Mouse (Mus musculus): Measurements from ENCODE around the gene Cdh23.

Cdh23 gene

GRCm38 (mm10) chr10:60626086-60626485 is 70.2 kb downstream of the Cdh23 start:
- no peak for DNase-seq

GRCm38 (mm10) chr10:60625511-60625910 is 70.8 kb downstream of the Cdh23 start:
- DNase-seq: no peak

DNA sequence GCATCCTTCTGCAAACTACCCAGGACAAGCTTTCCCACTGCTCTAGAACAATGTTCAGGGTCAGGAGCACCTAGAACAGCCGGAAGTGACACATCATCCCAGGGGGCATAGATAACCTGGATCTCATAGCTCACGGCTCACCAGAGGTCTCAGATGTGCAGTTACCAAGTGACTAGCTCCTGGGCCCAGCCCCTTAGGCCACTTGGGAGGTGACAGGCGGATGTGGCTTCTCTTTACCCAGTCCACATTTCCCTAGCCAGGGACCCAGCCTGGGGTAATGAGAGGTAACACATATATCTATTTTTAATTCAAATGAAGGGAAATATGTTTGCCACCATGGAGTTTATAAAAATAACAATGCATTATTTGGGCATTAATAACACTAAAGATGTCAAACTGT is 71.3 kb downstream of the Cdh23 start:
- no peak for DNase-seq

GRCm38 (mm10) chr10:60624217-60624708 is 72.0 kb downstream of the Cdh23 start:
- no peak for DNase-seq

GRCm38 (mm10) chr10:60622836-60623235 is 73.5 kb downstream of the Cdh23 start:
- no peak for DNase-seq

- DNase-seq: no peak
Observed at GRCm38 (mm10) chr10:60621470-60622170, 74.7 kb downstream of the Cdh23 start.

DNA sequence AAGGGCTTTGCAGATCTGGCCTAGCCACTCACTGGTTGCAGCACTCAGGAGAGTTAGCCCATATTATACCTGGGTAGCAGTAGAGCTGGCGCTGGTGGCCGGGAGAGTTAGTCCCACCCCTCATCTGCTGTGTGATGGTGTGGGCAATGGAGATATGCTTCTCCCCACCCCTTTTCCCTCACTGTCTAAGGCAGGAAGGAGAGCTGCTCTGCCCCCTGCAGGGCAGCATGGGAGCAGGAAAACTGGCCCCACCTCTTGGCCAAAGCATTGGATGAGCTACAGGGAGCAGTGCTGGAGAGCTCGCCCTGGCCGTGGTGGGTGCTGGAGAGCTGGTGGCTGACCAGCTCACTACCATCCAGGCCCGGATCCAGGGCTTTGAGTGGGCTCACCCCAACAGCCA is 80.4 kb downstream of the Cdh23 start:
- DNase-seq: no peak

- DNase-seq: no peak
Observed at GRCm38 (mm10) chr10:60612893-60613292, 83.4 kb downstream of the Cdh23 start.

- DNase-seq: no peak
Observed at GRCm38 (mm10) chr10:60607166-60607565, 89.1 kb downstream of the Cdh23 start.

DNA sequence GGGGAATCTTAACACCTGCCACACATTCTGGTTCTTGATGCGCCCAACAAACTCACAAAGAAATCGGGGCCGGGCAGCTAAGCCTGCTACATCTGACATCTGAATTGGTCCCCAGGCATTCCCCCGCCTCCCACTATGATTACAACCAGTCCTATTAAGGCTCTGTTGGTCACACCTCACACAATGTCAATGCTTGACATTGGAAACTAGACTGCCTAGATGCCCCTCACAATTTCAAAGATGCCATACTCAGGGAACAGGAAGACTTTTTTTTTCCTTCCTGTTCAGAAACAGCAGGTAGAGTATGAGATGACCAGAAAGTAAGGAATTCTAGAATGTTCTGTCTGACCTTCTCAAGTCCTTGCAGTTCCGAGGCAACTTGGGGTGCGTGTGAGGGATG is 89.6 kb downstream of the Cdh23 start:
- no peak for DNase-seq

DNA sequence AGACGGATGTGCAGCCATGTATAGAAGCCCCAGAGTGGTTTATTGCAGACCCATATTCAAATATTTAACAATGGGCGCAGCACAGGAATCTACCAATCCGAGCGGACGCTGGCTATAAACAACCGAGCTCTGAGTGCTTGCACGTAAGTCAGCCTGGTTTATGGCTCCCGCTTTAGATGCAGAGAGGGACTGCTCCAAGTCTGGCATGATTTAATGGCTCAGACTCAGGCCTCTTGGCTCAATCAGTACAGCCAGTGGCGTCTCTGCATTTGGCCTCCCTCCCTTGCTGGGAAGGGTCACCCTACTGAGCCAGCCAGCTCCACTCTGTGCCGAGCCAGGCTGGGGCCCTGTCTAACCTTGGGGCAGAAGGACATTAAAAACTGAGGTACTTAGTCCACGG is 94.1 kb downstream of the Cdh23 start:
- DNase-seq: no peak

- DNase-seq: peak; percentile 34
Observed at GRCm38 (mm10) chr10:60595166-60595565, 101.1 kb downstream of the Cdh23 start.

DNA sequence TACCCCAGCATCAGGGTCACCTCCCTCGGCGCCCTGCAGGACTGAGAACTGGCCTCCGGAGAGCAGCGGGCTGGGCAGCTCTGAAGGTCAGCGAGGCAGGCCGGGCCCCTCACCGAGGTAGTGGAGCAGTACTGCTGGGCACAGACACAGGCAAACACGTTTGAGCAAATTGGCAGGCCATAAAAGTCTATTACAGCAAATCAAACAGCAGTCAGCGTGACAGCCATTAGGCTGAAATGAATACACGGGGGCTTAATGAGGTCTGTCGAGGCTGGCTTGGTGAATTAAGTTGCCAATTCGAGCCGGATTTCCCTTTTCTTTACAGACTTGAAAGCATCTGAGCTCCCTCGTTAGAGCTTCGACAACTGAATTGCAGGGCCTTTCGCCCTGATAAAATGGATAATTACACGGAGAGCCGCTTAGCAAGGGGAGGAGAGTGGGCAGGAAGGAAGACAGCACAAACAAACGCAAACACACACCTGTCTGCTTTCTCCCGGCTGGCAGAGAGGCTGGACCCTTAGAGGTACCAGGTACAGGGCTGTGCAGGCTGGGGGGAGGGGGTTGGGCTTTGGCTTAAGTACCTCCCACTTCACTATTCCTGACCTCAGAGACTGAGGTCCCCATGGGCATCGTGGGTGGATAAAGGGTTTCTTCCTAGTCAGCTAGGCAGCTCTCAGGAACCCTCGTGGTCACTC is 103.3 kb downstream of the Cdh23 start:
- no peak for DNase-seq

- DNase-seq: no peak
Observed at GRCm38 (mm10) chr10:60591281-60591680, 105.0 kb downstream of the Cdh23 start.

- DNase-seq: no peak
Observed at GRCm38 (mm10) chr10:60590241-60590640, 106.0 kb downstream of the Cdh23 start.

- DNase-seq: no peak
Observed at GRCm38 (mm10) chr10:60585691-60586090, 110.6 kb downstream of the Cdh23 start.

GRCm38 (mm10) chr10:60582956-60583355 is 113.3 kb downstream of the Cdh23 start:
- no peak for DNase-seq

DNA sequence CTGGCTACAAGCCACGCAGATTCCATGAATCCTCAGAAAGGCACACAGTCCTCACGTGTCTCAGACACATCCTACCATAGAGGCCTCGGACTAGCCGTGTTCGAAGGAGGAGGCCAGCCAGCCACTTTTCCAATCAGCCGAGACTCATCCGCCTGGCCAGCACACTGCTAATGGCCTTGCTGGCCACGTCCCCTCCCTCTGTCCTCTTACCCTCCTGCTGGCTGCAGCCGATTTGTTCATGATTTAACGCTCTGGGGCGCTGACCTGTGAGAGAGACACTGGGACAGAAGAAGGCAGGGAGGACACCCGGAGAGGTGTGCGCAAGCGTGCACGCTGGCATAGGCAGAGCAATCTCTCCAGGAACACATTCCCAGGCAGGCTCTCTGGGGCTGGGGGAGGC is 115.6 kb downstream of the Cdh23 start:
- no peak for DNase-seq

- no peak for DNase-seq
Observed at GRCm38 (mm10) chr10:60578738-60579538, 117.4 kb downstream of the Cdh23 start.

GRCm38 (mm10) chr10:60577920-60578737 is 118.2 kb downstream of the Cdh23 start:
- DNase-seq: no peak

GRCm38 (mm10) chr10:60577125-60577919 is 119.0 kb downstream of the Cdh23 start:
- no peak for DNase-seq

DNA sequence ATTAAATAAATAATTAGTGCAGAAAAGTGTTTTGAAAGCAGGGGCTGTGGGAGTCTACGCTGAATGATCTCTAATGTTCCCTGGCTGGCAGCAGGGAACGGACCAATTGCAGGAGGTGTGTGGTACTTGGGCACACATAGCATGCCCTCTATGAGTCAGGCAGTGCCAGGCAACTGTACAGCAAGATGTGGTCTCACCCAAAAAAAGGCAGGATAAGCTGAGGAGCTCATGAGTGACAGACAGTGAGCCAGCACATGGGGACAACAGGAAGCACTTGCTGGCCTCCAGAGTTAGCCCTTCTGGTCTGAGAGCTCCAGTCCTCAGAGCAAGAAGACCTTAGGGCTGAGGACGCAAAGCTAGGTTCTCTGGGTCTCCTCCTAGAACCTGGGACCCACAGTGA is 121.4 kb downstream of the Cdh23 start:
- DNase-seq: no peak
